Mouse (Mus musculus) heart, postnatal 4 days (tissue): ENCODE data around the gene Ccdc175. TPM values are rescaled to one million over a fixed set of nuclear protein-coding genes. Genes with fewer than 3 reads are reported as not detected.

ENCODE experiments used
- DNase-seq: peaks from one replicate; pipeline ENCODE4 v3.0.0; 2021
- total RNA-seq, 2 experiments: library from RNA; stranded (reverse); gene quantifications; 2 replicates each; pipeline ENCODE4 v1.2.3; 2021

Ccdc175 gene
- total RNA-seq = not detected

DNA sequence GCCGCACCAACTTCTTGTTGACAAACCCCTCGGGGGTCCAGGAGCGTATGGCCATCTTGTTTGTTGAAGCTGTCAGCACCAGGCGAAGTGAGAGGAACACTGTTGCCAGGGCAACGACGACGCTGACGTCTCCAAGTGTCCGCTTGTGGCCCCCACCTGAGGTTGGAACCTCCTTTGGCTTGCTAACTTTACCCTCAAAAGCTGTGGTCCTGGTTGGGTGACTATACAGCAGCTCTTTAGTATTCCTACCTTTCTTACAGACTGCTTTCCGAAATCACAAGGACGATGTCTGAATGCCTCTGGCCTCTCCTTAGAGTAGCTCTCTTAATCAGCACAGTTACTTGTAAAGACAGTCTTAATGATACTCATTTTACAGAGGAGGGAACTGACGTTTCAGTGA lies at the start of gene Ccdc175:
TSS of gene Ccdc175 (minus strand) at position 101 of the 400 bp plus-strand sequence.
- DNase-seq = no peak

DNA sequence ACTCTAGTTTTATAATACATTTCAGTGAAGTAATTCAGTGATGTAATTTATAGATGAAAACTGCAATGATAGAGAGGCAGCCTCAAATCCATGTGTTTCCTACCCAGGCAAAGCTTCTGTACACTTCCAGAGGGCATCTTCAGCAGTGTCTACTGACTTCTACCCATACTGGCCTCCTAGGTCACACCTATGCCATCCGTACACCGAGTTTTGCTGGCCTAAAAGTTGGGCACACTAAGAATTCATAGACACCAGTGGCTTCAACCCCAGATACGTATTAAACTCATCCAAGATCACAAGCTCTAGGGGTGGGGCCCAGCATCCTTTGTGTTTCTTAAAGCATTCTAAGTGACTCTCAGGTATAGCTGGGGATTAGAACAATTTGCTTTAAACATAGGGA lies 49.3 kb upstream of the Ccdc175 start:
- no peak for DNase-seq

DNA sequence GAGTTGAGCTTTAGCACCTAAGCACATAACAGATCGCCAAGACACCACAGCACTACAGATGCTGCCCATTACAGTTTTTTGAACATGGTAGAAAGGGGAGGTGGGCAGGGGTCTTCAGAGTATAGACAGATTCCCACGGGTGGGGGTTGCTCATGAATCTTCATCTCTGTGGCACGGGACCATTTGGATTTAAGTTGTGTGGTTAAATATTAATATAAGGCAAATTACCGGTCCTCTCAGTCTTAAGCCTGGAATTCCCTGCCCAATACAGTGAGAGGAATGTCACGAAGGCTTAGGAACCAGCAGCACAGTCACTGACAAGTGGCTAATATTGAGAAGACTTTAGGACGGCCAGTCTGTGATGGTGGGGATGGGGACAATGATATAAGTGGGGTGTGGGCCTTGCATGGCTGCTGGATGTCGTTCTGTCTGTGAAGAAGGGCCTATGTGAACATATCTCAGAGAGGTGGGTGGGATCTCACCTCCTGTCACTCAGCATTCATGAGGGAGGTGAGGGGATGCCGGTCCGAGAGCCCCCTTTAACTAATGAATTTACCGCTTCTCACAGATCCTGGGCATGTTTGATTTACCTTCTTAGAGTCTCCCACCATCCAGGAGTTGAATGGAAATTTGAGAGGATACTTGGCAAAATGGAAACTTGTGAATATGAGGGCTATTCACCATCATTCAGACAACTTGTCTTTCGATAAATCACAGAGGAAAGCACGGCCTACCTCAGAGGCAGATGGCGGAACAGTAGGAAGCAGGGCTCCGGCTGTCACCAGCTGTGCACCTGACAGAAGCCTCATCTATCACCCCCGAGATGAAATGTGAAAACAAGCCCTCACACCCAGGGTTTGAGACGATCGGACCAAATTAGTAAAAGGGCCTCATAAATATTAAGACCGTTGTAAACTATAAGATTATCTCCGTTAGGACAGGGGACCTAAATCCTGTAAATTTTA lies 48.3 kb upstream of the Ccdc175 start:
- no peak for DNase-seq

DNA sequence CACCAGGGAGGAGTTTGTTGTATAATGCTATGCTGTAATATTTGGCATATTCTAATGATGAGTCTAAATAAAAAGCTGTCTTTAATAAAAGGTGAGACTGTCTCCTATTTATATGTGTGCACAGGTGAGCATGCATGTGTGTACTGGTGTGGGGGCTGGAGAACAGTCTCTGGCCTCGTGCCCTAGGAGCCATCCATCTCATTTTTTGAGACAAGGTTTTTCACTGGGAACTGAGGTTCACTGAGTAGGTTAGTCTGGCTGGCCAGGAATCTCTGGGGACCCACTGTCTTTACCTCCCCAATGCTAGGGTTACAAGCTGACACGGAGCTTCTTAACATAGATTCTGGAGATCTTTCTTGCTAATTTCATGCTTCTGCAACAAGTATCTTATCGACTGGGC lies 47.3 kb upstream of the Ccdc175 start:
- DNase-seq = no peak

DNA sequence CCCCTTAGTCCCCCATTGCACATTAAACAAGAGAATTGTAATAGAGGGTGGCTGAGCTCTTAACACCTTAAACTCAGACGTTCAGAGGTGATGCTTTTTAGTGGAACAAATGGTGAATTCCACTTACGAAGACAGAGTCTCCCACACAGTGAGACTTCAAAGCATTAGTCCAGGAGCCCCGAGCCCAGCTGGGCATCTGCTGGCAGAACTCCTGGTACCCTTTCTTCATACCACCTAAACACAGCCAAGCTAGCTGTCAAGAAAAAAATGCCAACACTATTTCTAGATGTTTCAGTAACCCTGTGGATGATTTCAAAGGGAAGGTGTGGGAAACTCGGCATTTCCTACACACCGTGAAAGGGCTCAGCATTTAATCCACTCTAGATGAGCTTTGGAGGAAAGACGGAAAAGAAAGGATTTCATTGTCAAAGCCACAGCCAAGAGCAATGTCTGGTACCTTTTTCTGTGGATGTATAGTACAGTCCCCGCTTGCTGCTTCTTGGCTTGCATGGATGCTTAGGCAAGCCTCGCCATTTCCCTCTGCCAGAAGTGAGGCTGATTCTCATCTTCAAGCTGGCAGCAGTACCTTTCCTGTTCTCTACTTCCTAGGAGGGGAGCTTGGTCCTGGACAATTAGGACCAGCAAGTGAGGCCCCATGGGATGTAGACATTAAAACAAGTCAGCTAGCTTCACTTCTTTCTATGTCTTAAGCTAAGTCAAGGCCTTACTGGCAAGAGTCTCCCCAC lies 44.8 kb upstream of the Ccdc175 start:
- DNase-seq = no peak

DNA sequence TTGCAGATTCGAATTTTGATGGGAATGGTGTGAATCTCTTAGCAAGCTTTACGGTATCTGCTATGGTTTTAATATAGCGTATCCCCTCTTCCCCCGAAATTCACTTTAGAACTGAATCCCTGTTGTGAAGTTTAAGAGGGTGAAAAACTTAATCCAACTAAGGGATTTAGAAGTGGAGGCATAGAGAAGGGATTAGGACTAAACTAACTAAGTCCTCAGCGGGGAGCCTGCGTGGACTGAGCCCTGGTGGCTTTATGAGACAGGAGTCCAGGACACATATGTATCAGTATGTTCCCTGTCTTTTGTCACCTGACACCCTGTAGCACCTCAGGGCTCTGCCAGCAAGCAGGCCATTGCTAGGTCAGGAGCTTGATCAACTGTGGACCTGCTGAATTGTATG lies 42.9 kb upstream of the Ccdc175 start:
- DNase-seq = no peak

DNA sequence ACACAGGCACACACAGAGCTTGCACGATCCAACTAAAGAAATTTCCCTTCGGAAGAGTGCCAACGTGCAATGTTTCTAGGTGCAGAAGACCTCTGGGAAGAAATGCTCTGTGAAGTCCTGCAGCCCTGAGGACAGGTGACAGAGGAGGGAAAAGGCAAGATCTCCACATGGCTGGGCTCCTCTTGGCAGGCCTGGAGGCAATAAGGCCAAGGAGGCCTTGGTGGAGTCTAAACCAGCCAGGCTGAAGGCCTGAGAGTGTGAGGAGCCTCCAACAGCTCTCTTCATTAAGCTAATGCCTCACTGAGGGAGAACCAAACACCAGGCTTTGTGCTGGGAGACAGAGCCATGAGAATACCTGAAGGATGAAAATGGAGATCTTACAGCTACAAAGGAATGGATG lies 40.5 kb upstream of the Ccdc175 start:
- DNase-seq = no peak

DNA sequence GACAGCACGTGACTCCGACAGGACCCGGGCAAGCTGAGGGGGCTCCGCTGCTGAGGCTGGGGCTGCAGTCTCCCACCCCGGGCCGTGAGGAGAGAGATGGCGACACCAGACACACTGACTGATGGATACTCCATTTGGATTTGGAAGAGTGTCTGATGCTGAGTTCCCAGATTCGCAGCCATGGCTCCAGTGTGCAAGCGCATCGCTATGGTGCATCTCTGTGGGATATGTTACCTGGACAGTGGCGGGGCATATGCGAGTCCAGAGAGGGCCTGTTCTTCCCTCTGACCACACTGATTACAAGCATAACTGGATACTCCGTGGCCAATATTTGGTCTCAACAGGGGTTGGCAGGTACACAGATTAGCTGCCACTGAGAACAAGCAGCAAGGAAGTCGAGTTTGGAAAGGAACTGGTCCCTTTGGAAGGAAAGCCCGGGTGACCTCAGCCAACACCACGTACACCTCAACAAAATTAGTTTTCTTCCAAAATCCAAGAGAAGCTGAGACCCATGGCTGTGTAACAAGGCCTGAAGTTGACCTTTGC lies 38.8 kb upstream of the Ccdc175 start:
- DNase-seq = no peak

DNA sequence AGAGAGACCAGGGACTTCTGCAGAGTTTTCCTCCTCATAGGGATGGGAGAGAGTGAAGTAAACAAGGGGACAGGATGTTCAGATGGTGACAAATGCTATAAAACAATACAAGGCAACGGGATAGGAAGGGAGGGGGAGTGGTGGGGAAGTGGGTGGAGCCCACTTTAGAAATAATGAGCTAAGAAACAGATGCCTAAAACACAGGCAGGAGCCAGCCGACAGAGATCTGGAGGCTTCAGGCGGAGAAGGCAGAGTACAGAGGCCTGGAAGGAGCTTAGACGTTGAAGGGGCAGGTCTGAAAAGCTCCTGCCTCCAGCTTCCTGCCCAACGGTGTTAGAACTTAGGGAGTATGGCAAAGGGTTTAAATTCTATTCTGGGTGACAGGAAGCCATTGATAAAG lies 28.7 kb upstream of the Ccdc175 start:
- peak; percentile 29 for DNase-seq

DNA sequence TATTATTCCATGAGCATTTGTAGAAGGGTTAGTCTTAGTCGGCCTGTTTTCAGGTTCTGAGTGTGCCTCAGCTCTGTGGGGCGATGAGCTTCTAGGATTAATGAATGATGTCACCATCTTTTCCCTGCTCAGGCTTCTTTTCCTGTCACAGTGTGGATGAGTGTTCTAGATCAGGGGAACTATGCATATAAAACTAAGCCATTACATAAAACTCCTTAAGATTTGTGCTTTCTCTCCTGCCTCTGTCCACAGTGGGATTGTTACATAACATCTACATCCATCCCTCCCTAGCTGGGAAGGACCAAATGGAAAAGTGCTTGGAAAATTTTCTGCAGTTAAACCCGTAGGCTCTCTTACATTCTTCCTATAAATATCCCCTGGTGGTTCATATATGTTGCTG lies 16.0 kb upstream of the Ccdc175 start:
- DNase-seq = no peak

DNA sequence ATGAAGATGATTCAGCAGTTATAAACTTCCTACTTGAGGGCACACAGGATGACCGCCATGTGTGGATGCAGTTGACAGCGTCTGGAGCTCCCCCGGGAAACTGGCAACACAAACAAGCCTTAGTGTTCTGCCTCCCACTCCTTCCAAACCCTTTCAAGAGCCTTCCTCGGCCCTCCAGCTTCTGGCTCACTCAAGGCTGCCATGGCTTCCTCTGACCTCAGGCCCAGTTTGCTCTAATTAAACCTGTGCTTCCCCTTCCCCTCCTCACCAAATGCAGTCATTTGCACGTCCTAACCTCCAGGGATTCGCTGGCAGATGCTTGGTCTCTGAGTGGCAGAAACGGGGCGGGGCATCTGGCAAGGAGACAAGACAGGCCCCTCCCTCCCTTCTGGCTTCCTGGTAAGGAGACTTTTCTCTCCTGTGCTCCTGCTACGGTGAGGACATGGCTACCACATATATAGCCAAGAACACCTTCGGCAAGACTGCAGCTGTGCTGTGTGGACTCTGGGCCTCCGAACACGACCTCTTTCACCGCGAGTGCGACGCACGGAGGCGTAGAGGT lies 13.2 kb upstream of the Ccdc175 start:
- DNase-seq = peak; percentile 58

DNA sequence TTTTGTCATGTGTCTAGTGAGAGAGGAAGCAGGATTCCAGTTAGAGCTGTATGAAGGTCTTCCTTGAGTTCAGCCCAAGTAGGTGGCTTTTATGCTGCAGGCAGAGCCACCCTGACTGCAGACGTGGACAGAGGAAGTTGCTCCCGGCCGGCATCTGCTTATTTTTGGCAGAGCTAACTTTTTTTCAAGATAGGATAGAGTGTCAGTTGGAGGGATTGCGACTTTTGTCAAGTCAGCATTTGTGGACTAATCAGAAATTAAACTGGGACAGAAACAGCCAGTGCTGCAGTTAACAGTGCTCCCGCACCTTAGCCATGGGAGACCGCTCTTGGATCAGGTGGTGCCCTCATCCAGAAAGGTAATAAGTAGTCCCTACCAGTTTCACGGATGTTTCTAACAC lies 12.6 kb upstream of the Ccdc175 start:
- no peak for DNase-seq

DNA sequence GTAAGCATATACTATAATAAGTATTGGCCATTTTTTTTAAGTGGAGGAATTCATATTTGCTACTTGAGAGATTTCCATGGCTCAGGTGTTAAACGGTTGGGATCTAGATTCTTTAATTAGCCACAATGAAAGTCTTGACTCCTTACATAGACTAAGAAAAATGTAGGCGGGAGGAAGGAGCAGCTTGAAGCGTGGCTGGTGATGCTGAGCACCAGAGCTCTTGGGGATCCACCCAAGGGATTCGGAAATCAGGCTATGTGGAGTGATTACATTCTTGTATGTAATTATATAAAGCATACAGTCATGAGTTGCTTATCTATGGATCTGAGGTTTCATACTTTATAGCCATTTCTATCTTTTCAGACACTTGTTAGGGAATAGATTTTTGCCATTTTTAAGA lies 5.3 kb downstream of the Ccdc175 start:
- DNase-seq = no peak

DNA sequence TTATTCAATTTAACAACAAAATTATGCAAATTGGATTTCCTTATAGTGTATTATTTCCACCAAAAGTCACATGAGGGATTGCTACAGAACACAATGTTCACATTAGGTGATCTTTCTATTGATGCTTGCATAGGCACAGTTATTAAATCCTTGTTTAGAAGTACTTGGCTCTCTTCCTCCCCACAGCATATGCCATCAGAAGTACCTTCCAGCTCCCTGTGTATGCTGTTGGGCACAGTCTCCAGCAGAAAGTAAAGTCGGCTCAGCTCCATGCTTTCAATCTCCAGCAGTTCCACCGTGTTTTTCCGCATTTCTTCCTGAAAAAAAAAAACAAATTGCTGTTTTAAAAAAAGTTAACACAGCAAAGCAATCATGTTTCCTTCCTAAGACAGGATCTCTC lies 6.5 kb downstream of the Ccdc175 start:
- DNase-seq = no peak

DNA sequence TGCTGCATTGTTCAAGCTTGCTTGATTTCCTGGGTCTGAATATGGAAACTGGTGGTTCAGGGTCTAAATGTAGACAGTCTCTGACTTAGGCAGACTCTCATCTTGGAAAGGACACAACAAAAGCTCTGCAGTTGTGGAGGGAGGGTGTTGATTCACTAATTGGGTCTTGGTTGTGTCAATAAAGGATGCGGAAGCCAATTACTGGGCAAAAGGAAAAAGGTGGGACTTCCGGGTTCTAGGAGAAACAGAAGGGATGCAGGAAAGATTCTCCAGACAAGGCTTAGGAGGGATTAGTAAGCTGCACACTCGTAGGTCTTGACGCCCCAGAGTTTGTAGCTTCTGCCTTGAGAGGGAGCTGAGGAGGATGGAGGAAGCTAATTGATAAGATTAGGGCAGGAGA lies 26.4 kb downstream of the Ccdc175 start:
- DNase-seq = peak; percentile 5

DNA sequence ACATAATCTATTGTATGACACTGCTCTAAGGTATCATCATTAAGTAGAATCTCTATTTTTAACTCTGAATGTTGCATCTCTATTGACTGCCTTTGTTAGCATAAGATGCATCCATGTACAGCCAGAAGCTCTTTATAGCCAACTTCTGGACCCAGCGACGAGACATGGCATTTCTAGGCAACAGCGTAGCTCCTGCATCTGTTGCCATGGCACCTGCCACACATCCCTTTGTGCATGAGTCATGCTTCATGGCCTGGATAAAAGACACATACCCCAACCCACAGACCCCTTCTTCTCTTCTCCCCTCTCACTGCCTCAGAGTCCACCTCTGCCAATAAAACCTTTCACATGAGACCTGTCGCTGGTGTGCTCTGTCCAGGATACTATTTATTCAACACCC lies 34.0 kb downstream of the Ccdc175 start:
- DNase-seq = no peak

DNA sequence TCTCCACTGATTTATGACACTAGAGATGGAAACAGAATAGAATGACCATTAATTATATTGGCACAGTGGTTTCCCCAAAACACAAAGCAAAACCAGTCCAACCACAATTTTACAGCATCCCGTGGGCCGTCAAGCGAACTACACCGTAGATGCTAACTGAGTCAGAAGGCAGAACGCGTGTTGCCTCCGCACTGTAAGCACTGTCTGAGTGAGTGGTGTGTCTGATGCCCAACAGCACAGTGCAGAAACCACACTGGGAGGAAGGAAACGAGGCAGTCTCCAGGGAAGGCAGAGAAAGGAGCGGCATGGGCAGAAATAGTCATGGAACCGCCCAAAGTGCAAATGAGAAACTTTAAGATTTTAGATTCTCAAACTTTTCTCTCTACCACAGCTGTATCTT lies 55.6 kb downstream of the Ccdc175 start:
- no peak for DNase-seq

DNA sequence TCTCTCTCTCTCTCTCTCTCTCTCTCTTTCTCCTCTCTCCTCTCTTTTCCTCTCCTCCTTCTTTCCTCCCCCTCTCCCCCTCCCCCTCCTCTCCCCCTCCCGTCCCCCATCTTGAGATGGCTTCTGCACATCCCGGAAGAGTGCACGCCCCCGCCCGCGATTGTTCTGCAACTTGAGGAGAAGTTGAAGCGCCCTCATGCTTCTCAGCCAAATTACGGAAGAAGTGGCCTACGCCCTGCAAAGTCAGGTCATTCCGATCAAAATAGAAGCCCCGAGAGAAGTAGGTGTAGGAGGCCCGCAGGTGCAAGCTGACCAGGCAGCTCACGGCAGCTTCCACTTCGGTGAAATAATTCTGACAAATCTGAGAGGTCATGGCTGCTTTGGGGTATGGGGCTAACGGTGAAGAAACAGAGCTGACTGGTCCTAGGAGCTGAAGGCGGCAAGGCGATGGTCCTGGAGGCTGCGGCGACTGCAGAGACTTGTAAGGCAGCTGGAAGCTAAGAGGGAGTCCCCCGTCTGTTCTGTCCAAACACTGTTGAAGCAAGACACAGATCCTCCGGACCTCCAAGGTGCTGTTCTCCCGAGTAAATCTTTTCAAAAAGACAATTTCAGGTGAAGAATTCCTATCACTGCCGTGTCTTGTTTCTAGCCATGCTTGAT lies 69.0 kb downstream of the Ccdc175 start:
- no peak for DNase-seq

DNA sequence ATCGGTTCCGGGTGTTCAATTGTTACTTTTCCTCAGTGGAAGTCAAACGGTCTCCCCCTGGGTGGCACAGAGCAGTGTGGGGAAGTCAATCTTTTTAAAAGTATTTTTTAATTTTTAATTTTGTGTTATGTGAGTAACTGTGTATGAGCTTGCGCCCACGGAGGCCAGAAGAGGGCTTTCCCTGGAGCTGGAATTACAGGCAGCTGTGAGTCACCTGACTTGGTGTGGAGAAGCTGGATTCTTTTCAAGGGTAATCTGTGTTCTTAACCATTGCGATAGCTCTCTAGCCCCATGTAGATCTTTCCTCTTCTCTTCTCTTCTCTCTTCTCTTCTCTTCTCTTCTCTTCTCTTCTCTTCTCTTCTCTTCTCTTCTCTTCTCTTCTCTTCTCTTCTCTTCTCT lies 69.7 kb downstream of the Ccdc175 start:
- no peak for DNase-seq

DNA sequence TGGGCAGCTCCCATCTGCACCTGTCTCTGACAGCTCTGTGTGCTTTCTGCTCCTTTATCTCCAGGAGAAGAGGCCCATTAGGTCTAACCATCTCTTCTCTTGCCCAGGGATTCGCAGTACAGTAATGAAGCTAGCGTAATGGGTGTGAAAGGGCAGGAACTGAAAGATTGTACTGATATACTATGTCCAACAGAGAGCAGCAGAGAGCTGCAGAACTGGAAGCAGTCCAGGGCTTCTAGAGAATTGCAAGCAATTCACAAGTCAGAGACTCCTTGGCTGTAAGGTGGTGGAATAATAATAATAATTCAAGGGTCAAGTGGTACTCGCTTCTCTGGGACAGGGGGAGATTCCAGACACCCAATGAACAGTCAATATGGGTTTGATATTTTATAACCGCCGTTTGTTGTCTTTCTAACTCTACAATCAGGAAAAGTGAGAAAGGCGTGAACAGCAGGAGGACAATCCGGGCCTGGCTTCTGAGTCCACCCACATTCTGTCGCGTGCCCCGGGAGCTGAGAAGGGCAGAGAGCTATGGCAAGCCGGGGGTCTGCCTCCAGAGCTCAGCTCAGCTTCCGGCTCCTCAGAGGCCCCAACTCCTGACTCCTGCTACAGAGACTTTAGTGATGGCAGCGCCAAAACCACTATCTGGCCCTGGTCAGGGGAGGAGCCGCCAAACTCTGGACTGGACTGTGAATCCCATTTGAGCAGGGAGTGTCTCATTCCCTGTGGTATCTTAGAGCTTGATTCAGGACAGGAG lies 80.1 kb downstream of the Ccdc175 start:
- peak; percentile 79 for DNase-seq

DNA sequence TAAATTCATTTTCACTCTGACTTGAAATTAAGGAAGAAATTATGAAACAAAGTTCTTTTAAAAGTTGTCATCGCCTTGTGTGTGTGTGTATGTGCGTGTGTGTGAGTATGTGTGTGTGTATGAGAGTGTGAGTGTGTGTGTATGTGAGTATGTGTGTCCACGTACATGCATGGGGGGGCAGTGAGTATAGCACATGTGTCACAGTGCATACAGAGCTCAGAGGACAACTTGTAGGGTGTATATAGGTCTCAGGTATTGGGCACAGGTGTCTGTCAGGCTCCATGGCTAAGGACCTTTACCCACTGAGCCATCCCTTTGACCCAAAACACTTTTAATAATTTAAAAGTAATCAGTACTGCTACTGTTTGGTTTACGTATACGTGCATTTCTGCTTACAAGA lies 80.8 kb downstream of the Ccdc175 start:
- DNase-seq = no peak

DNA sequence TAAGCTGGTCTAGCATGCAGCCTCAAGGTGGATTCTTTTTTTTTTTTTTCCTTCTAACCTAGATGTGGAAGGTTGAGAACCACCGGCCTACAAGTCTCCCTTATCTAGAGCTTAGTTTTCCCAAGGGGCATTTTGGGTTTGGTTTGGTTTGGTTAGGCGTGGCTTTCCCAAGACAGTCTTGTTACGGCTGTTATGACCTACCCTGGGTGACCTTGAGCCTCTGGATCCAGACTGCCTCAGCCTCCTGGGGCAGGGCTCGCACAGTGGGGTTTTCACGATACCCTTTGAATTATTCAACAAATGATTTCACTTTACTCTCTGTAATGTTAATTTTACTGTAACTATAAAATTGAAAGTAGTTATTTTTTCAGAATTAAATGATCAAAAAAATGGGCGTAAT lies 82.1 kb downstream of the Ccdc175 start:
- DNase-seq = no peak
